Mouse (Mus musculus) forebrain, embryonic 13.5 days (tissue): ENCODE results near the gene Gbgt1. TPM values are rescaled to one million over a fixed set of nuclear protein-coding genes. Genes with fewer than 3 reads are reported as not detected.
"Not testable (repeated sequence)": the region's sequence is repeated elsewhere in the genome, so short reads cannot be mapped to it uniquely, and the experiment has no call there.

Experiments used
- ATAC-seq: fragments of 200-750 bp; cut with Nextera tagmentation; 2 replicates; pipeline ENCODE4 v1.8.0; 2017
- H3K27ac ChIP-seq: fragments of 300-500 bp; sonication (generic); 2 replicates; pipeline ENCODE4 v1.5.1; 2015; ENCODE audit warnings: inconsistent platforms, mild to moderate bottlenecking, moderate library complexity
- H3K27me3 ChIP-seq: fragments of 300-500 bp; sonication (generic); 2 replicates; pipeline ENCODE4 v1.6.1; 2015; ENCODE audit warnings: mild to moderate bottlenecking, inconsistent platforms
- H3K36me3 ChIP-seq: fragments of 300-500 bp; sonication (generic); 2 replicates; pipeline ENCODE4 v1.6.1; 2015; ENCODE audit warnings: mild to moderate bottlenecking, inconsistent platforms; ENCODE audit not compliant: poor library complexity, severe bottlenecking
- H3K4me1 ChIP-seq: fragments of 300-500 bp; sonication (generic); 2 replicates; pipeline ENCODE4 v1.6.1; 2015; ENCODE audit warnings: inconsistent platforms
- H3K4me2 ChIP-seq: fragments of 300-500 bp; sonication (generic); 2 replicates; pipeline ENCODE4 v1.6.1; 2015; ENCODE audit warnings: inconsistent platforms, mild to moderate bottlenecking, moderate library complexity
- H3K4me3 ChIP-seq: fragments of 300-500 bp; sonication (generic); 2 replicates; pipeline ENCODE4 v1.5.1; 2015; ENCODE audit warnings: mild to moderate bottlenecking, inconsistent platforms
- H3K9ac ChIP-seq: fragments of 300-500 bp; sonication (generic); 2 replicates; pipeline ENCODE4 v1.6.1; 2015; ENCODE audit warnings: mild to moderate bottlenecking, inconsistent platforms
- H3K9me3 ChIP-seq: fragments of 300-500 bp; sonication (generic); replicated peaks from 2 replicates; pipeline ENCODE4 v1.6.1; 2016; ENCODE audit warnings: inconsistent platforms
- whole genome bisulfite sequencing: fragments of 180-500 bp; shearing (Covaris S2); methylation state at CpG from one replicate; pipeline ENCODE4 v1.1.7; 2015; 5-methylcytosine and 5-hydroxymethylcytosine counted together
- polyA plus RNA-seq: library from polyadenylated mRNA; unstranded; fragments of >200 nt; fragmentation: Nextera tagmentation; extraction: Ambion mirVana; gene quantifications from 2 replicates; pipeline ENCODE4 v1.2.1, GENCODE M21; 2015

Gene Gbgt1
- polyA plus RNA-seq, 1 experiment from 2014 or later, result not detected

- no peak for ATAC-seq
- H3K4me3 ChIP-seq, result no peak overlapping the region
- 97% methylated on average over 2 of the region's 2 CpGs for WGBS
- H3K4me2 ChIP-seq, result no peak overlapping the region
- no peak overlapping the region for H3K9ac ChIP-seq
- H3K36me3 ChIP-seq, result peaks cover 44% of the 10 kb centered on the region
- H3K27me3 ChIP-seq, result no peaks in the 10 kb centered on the region
- no peak overlapping the region for H3K27ac ChIP-seq
- H3K4me1 ChIP-seq, result peaks cover 20% of the 10 kb centered on the region
- peaks cover 11% of the 10 kb centered on the region for H3K9me3 ChIP-seq
Measured at GRCm38 (mm10) chr2:28470591-28470990, 26.1 kb upstream of the Gbgt1 start.

DNA sequence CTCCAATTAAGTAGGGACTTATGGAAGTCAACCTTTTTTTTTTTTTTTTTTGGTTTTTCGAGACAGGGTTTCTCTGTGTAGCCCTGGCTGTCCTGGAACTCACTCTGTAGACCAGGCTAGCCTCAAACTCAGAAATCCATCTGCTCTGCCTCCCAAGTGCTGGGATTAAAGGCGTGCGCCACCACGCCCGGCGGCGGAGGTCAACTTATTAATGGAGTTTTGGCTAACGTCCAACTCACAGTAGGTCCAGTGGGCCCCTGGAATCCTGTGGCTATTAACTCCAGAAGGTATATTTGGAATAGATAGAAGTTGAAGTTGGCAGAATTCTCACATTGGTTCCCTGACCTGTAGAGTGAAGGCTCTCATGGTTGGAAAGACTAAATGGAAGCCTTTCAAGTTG lies 24.7 kb upstream of the Gbgt1 start:
- not testable (repeated sequence) for H3K4me3 ChIP-seq, H3K27ac ChIP-seq, H3K9ac ChIP-seq, ATAC-seq, H3K4me2 ChIP-seq, H3K27me3 ChIP-seq
- WGBS, result 92% methylated on average over 8 of the region's 8 CpGs
- Histone ChIP-seq H3K36me3 (peaks cover 44% of the 10 kb centered on the region), H3K4me1 (peaks cover 11% of the 10 kb centered on the region), H3K9me3 (peaks cover 11% of the 10 kb centered on the region)

- H3K27ac ChIP-seq, H3K4me1 ChIP-seq, H3K36me3 ChIP-seq, H3K9ac ChIP-seq, H3K9me3 ChIP-seq, ATAC-seq, H3K4me3 ChIP-seq, H3K27me3 ChIP-seq, H3K4me2 ChIP-seq: not testable (repeated sequence)
- 88% methylated on average over 5 of the region's 5 CpGs for WGBS
Measured at GRCm38 (mm10) chr2:28477993-28478392, 18.7 kb upstream of the Gbgt1 start.

DNA sequence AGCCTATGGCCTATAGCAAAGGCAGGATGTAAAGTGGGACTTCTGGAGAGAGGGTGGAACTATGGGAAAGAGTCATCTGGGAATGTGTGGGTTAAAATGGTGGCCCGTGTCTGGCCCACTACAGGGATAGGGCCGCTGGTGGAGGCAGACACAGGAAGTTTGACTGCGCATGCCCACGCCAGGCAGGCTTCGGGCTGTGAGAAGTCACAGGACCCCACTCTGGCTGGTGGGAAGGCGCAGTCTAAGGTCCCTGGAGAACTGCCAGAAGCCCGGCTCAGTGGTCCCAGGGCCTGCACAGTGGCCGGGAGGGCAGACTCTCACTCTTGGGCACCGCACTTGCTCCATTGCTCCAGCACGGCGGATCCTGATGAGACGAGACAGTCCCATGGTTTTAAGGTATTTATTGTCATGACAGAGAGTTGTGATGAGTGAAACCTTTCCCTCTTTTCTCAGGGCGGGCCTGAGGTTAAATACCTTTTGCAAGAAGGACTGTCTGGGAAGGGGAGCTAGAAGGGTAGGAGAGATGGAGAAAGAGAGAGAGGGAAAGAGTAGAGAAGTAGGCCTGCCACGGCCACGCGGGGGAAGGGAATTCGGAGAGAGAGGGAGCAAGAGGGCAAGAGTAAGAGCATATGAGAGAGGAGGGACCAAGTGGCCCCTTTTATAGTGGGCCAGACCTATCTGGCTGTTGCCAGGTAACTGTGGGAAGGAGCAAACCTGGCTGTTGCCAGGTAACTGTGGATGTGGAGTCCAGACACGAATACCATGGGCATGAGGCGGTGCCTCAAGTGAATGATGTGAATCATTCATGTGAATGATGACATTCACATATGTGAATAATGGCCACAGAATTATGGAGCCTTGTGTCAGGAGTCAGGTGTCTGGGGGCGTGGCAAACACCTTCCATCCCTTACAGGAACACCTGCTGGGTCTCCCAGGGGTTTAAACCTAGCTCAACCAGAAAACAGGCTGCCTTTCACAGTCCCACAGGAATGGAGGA lies 17.2 kb upstream of the Gbgt1 start:
- no peaks in the 10 kb centered on the region for H3K27me3 ChIP-seq
- no peak overlapping the region for H3K4me2 ChIP-seq
- no peaks in the 10 kb centered on the region for H3K4me1 ChIP-seq
- no peak overlapping the region for H3K4me3 ChIP-seq
- no peak overlapping the region for H3K27ac ChIP-seq
- no peak overlapping the region for H3K9ac ChIP-seq
- 82% methylated on average over 20 of the region's 20 CpGs for WGBS
- H3K9me3 ChIP-seq, result no peaks in the 10 kb centered on the region
- no peaks in the 10 kb centered on the region for H3K36me3 ChIP-seq
- ATAC-seq, result no peak

GRCm38 (mm10) chr2:28483861-28484260 lies 12.8 kb upstream of the Gbgt1 start:
- H3K36me3 ChIP-seq, result no peaks in the 10 kb centered on the region
- no peak overlapping the region for H3K9ac ChIP-seq
- no peaks in the 10 kb centered on the region for H3K9me3 ChIP-seq
- no peak overlapping the region for H3K27ac ChIP-seq
- H3K4me1 ChIP-seq, result no peaks in the 10 kb centered on the region
- no peak overlapping the region for H3K4me3 ChIP-seq
- ATAC-seq, result no peak
- WGBS, result 75% methylated on average over 2 of the region's 2 CpGs
- H3K27me3 ChIP-seq, result no peaks in the 10 kb centered on the region
- H3K4me2 ChIP-seq, result no peak overlapping the region

DNA sequence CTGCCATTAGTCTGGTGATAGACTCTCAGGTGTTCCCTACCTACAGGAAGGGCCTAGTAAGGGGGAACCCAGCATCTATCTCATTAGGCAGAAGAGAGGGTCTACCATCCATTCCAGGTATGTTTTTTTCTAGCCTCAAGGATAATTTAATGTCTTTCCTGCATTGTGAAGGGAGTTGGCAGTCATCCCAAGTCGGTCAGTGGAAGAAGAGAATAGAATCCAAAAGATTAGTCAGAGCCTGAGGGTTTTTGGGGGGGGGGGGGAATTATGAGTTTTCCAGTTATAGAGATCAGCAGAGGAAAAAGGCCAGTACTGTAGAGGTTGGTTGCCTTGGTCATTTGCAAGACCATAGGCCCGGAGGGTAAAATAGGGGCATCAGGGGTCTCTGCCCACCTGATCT lies 2.2 kb upstream of the Gbgt1 start:
- Histone ChIP-seq H3K9me3 (no peaks in the 10 kb centered on the region; the same call in 1 of the 2 replicates), H3K4me1 (no peaks in the 10 kb centered on the region), H3K27me3 (no peaks in the 10 kb centered on the region), H3K36me3 (no peaks in the 10 kb centered on the region), H3K4me3 (no peak overlapping the region), H3K9ac (no peak overlapping the region), H3K4me2 (no peak overlapping the region), H3K27ac (no peak overlapping the region)
- WGBS, result 75% methylated on average over 2 of the region's 2 CpGs
- no peak for ATAC-seq

DNA sequence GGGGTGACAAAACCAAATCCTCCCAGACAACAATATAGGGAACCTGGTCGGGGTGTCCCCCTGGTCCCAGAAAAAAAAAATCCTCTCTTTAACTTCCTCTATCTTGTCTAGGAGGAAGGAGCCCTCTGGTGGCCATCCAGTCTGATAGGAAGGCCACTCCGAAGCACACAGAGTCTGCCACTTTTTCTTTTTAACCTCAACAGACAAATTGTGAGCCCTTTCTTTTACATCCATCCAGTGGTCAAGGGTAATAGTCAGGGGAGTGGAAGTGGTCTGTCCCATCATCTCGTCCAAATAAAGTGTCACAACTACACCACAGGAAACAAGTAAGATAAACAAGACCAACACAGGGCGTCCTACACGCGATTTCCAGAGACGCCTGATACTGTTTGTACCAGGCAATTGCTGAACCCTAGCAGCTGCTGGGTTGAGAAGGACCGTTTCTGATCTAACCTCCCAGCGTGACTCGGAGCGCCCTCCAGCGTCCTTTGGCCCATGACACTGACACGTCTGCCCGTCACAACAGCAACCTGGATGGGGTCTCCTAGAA lies 1.4 kb upstream of the Gbgt1 start:
- no peaks in the 10 kb centered on the region for H3K36me3 ChIP-seq
- ATAC-seq, result no peak

DNA sequence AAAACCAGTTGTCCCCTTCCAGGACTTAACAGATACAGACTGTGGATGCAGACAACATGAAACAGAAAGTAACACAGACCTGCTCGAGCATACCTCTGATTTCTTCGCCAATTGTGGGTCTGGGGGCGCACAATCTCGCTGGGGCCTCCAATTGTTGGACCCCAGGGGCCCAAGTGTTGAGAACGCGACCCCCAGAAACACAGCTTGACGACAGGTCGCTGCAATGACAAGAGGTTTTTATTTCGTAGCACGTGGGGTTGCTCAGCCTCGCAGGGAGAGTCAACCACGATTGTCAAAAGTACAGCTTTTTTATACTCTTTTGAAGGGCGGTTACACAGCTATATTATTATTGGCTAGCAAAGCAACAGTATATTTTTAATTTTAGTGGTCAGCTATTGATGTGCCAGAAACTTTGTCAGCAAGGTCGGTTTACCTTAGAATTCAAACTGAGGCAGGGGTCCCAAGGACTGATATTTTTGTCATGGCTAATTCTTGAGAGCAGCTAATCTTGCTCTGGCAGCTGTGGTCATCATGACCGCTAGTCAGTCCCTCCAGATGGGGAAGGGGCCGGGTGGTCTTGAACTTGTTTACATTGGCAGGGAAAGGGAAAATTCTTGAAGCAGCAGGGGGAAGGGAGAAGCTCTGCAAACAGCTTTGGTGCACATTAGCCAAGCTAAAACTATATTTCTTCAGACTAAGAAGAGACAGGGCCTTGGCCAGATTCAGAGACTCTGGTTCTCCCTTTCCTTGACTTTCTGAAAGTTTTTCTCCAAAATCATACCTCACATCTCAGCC lies 693 bp upstream of the Gbgt1 start:
- H3K9ac ChIP-seq, result no peak overlapping the region
- no peak overlapping the region for H3K4me2 ChIP-seq
- H3K9me3 ChIP-seq, result no peaks in the 10 kb centered on the region; the same call in 1 of the 2 replicates
- no peak overlapping the region for H3K27ac ChIP-seq
- 89% methylated on average over 16 of the region's 16 CpGs for WGBS
- H3K36me3 ChIP-seq, result no peaks in the 10 kb centered on the region
- no peak overlapping the region for H3K4me3 ChIP-seq
- no peaks in the 10 kb centered on the region for H3K27me3 ChIP-seq
- H3K4me1 ChIP-seq, result no peaks in the 10 kb centered on the region
- no peak for ATAC-seq

More for the DNA sequence above, 1.4 kb upstream of the Gbgt1 start:
- WGBS, result 92% methylated on average over 14 of the region's 14 CpGs
- H3K27me3 ChIP-seq, result no peaks in the 10 kb centered on the region
- no peak overlapping the region for H3K27ac ChIP-seq
- no peak overlapping the region for H3K4me2 ChIP-seq
- no peaks in the 10 kb centered on the region; the same call in 1 of the 2 replicates for H3K9me3 ChIP-seq
- H3K4me3 ChIP-seq, result no peak overlapping the region
- H3K4me1 ChIP-seq, result no peaks in the 10 kb centered on the region
- H3K9ac ChIP-seq, result no peak overlapping the region

- Histone ChIP-seq H3K9me3 (no peaks in the 10 kb centered on the region; the same call in 1 of the 2 replicates), H3K36me3 (no peaks in the 10 kb centered on the region), H3K4me2 (no peak overlapping the region), H3K27me3 (no peaks in the 10 kb centered on the region), H3K4me1 (no peaks in the 10 kb centered on the region), H3K27ac (no peak overlapping the region), H3K9ac (no peak overlapping the region), H3K4me3 (no peak overlapping the region)
- 74% methylated on average over 5 of the region's 5 CpGs for WGBS
- ATAC-seq, result no peak
Measured at GRCm38 (mm10) chr2:28497561-28497960, 870 bp downstream of the Gbgt1 start.

GRCm38 (mm10) chr2:28498431-28498830 lies 1.7 kb downstream of the Gbgt1 start:
- ATAC-seq, result no peak
- H3K27ac ChIP-seq, result no peak overlapping the region
- no peaks in the 10 kb centered on the region for H3K27me3 ChIP-seq
- H3K36me3 ChIP-seq, result no peaks in the 10 kb centered on the region
- WGBS, result 84% methylated on average over 4 of the region's 4 CpGs
- no peak overlapping the region for H3K4me3 ChIP-seq
- no peak overlapping the region for H3K9ac ChIP-seq
- H3K4me1 ChIP-seq, result no peaks in the 10 kb centered on the region
- H3K4me2 ChIP-seq, result no peak overlapping the region
- no peaks in the 10 kb centered on the region; the same call in 1 of the 2 replicates for H3K9me3 ChIP-seq

GRCm38 (mm10) chr2:28502987-28503386 lies 6.3 kb downstream of the Gbgt1 start:
- H3K4me3 ChIP-seq, result no peak overlapping the region
- H3K36me3 ChIP-seq, result no peaks in the 10 kb centered on the region
- no peak overlapping the region for H3K9ac ChIP-seq
- H3K9me3 ChIP-seq, result no peaks in the 10 kb centered on the region
- no peaks in the 10 kb centered on the region for H3K27me3 ChIP-seq
- no peak overlapping the region for H3K4me2 ChIP-seq
- no peaks in the 10 kb centered on the region for H3K4me1 ChIP-seq
- H3K27ac ChIP-seq, result no peak overlapping the region
- ATAC-seq, result no peak
- 83% methylated on average over 10 of the region's 10 CpGs for WGBS

DNA sequence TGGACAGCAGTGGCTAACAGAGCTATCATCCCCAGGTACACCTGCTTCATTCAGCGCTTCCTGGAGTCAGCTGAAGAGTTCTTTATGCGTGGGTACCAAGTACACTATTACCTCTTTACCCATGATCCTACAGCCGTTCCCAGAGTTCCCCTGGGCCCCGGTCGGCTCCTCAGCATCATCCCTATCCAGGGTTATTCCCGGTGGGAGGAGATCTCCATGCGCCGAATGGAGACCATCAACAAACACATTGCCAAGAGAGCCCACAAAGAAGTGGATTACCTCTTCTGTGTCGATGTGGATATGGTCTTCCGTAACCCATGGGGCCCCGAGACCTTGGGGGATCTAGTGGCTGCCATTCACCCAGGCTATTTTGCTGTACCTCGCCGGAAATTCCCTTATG lies 8.0 kb downstream of the Gbgt1 start:
- no peak overlapping the region for H3K27ac ChIP-seq
- H3K4me1 ChIP-seq, result no peaks in the 10 kb centered on the region
- ATAC-seq, result no peak
- no peaks in the 10 kb centered on the region for H3K27me3 ChIP-seq
- 91% methylated on average over 13 of the region's 13 CpGs for WGBS
- H3K9me3 ChIP-seq, result no peaks in the 10 kb centered on the region
- H3K36me3 ChIP-seq, result no peaks in the 10 kb centered on the region
- no peak overlapping the region for H3K9ac ChIP-seq
- H3K4me2 ChIP-seq, result no peak overlapping the region
- no peak overlapping the region for H3K4me3 ChIP-seq
